ENCODE assay signal across 8 mouse cellular contexts in the genomic region with DNA sequence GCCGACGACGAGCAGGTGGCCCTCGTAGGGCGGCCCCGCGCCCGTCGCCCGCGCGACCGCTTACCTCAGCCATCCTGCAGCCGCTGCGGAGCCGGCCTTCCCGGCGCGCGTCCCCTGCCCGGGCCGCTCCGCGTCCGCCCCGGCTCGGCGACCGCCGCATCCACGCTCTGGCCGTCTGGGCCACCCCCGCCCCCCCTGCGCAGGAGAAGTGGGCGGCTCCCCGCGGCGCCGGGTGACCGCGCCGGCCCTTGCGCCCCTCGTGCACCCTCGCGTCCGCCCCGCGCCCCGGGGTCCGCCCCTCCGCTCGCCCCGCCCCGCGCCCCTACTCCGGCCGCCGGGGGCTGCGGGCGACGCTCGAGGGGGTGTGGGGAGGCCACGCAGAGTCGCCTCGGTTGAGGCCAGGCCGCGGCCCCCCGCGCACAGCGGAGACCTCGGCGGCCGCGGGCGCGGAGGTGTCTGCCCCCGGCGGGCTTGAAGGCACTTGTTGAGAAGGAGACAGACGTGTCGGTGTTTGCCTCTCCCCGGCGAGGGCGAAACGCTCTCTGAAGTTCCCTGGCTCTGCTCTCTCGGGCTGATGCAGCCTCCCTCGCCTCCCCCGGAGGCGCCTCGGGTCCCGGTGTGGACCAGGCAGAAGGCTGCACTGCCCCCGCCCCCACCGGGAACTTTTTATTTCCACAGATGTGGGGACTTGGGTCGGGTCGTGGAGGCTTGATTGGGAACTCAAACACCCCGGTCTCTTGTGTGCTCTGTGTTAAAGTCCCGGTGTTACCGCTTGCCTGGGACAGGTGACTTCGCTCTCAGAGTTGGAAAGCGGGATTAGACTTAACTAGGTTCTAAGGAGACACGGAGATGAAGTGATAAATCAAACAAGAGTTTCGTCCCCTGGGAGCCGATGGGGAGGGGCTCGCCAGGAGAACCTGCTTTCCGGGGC. TPM values are rescaled to one million over a fixed set of nuclear protein-coding genes. Genes with fewer than 3 reads are reported as not detected.
DNase-seq lines count a peak whose midpoint lies in the region; ATAC-seq and TF ChIP-seq lines count a peak whose summit lies in the region.

Gene Bnc1, minus strand, starts transcription at position 162 of the 931 bp plus-strand sequence.

- peak within 1 kb of the TSS; percentile 57 for H3K9ac ChIP-seq in heart, embryonic 14.5 days (ENCODE audit: low read length)
- peak within 1 kb of the TSS; percentile 5; the same call in 1 of the 2 replicates for H3K9ac ChIP-seq in limb, embryonic 15.5 days

- peaks cover 86% of the 10 kb centered on the region for H3K27me3 ChIP-seq in heart, embryonic 14.5 days (ENCODE audit: control insufficient read depth, insufficient read depth, low read length)
- peaks cover 61% of the 10 kb centered on the region for H3K27me3 ChIP-seq in limb, embryonic 15.5 days
- H3K27me3 ChIP-seq in splenic B cell, adult 2 months (ENCODE audit: control insufficient read depth, insufficient read depth, low read length, poor library complexity, severe bottlenecking): peaks cover 3% of the 10 kb centered on the region; the same call in 1 of the 2 replicates

- TF ChIP-seq CTCF in layer of hippocampus, adult 2 months (conservative IDR thresholded peaks at IDR 0.05): no peak

- peak within 1 kb of the TSS; percentile 15 for H3K4me3 ChIP-seq in layer of hippocampus, adult 2 months
- peak within 1 kb of the TSS; percentile 39 to 61 for H3K4me3 ChIP-seq in heart, embryonic 14.5 days (ENCODE audit: control insufficient read depth in 1 of 2, insufficient read depth in 1 of 2, low read depth in 1 of 2, low read length in 2 of 2)
- peak within 1 kb of the TSS; percentile 55 for H3K4me3 ChIP-seq in limb, embryonic 15.5 days

- H3K9me3 ChIP-seq in heart, embryonic 14.5 days (ENCODE audit: control insufficient read depth, low read length): no peaks in the 10 kb centered on the region
- no peaks in the 10 kb centered on the region for H3K9me3 ChIP-seq in limb, embryonic 15.5 days

- DNase-seq in layer of hippocampus, adult 2 months (ENCODE audit: low spot score in 2 of 2): no peak
- no peak for DNase-seq in layer of hippocampus, adult 8-10 months (ENCODE audit: low spot score in 2 of 2)
- DNase-seq in adrenal gland, adult 2 months: peak; percentile 29
- peak; percentile 16 for DNase-seq in splenic B cell, adult 2 months (ENCODE audit: low read depth, low spot score)
- no peak for DNase-seq in left cerebral cortex, adult 9 months (ENCODE audit: low spot score in 2 of 2)

- no peak within 1 kb of the TSS for H3K27ac ChIP-seq in layer of hippocampus, adult 2 months
- H3K27ac ChIP-seq in heart, embryonic 14.5 days (replicated peaks in 1 of 2; ENCODE audit: control insufficient read depth in 1 of 2, insufficient read depth in 1 of 2, low read depth in 2 of 2, low read length in 2 of 2): no peak within 1 kb of the TSS
- H3K27ac ChIP-seq in limb, embryonic 15.5 days: 0 out of 2 replicates have a peak within 1 kb of the TSS, but pooled peaks have one; percentile 27

- peak within 1 kb of the TSS; percentile 93 for H3K4me2 ChIP-seq in heart, embryonic 14.5 days (ENCODE audit: low read length)
- peak within 1 kb of the TSS; percentile 97 for H3K4me2 ChIP-seq in limb, embryonic 15.5 days

- peak; percentile 47; the same call in 1 of the 2 replicates for ATAC-seq in heart, embryonic 14.5 days (ENCODE audit: insufficient number of reproducible peaks, insufficient read depth, low FRiP score, low read depth)
- peak; percentile 36; the same call in 1 of the 2 replicates for ATAC-seq in limb, embryonic 15.5 days (ENCODE audit: insufficient number of reproducible peaks, low FRiP score, low TSS enrichment, low read depth)
- ATAC-seq in megakaryocyte-erythroid progenitor cell, adult 5-6 weeks (replicated peaks; ENCODE audit: low FRiP score, low TSS enrichment, poor library complexity, severe bottlenecking): no peak

- WGBS in heart, embryonic 14.5 days: 2% methylated on average over 91 of the region's 105 CpGs
- whole genome bisulfite sequencing in limb, embryonic 15.5 days: 1% methylated on average over 87 of the region's 105 CpGs

- H3K4me1 ChIP-seq in heart, embryonic 14.5 days (ENCODE audit: control insufficient read depth in 2 of 2, insufficient read depth in 2 of 2, low read length in 2 of 2): peaks cover 0 to 9% of the 10 kb centered on the region in 2 experiments; a peak in 3 of 4 replicates
- peaks cover 24% of the 10 kb centered on the region for H3K4me1 ChIP-seq in limb, embryonic 15.5 days

- no peaks in the 10 kb centered on the region for H3K36me3 ChIP-seq in heart, embryonic 14.5 days (ENCODE audit: control insufficient read depth, insufficient read depth, low read length)
- no peaks in the 10 kb centered on the region for H3K36me3 ChIP-seq in limb, embryonic 15.5 days
- H3K36me3 ChIP-seq in splenic B cell, adult 2 months (ENCODE audit: control insufficient read depth, insufficient read depth, low read length, poor library complexity, severe bottlenecking): no peaks in the 10 kb centered on the region

RNA-seq across cellular contexts. Expression of gene Bnc1, which starts in this region (rescaled TPM):
- total RNA-seq in layer of hippocampus, adult 2 months (2021): under 1 TPM in 1 of 2 experiments, not detected in 1; 0.07 TPM
- under 1 TPM in 2 of 4 experiments, not detected in 2; 0.10 to 0.11 TPM for total RNA-seq in layer of hippocampus, adult 8-10 months (2022)
- total RNA-seq in adrenal gland, adult 2 months (2021): 1 to 10 TPM in 1 of 2 experiments, under 1 TPM in 1; 0.84 to 1.2 TPM
- 0.03 and 0.10 TPM in 2 replicates for polyA plus RNA-seq in adrenal gland, adult 2 months (2012; rRNA removed)
- polyA plus RNA-seq in heart, embryonic 14.5 days (2014; fragmentation: Nextera tagmentation; extraction: Ambion mirVana): 4.8 and 6.3 TPM in 2 replicates
- polyA plus RNA-seq in limb, embryonic 15.5 days (2015; fragmentation: Nextera tagmentation; extraction: Ambion mirVana): 0.76 and 1.1 TPM in 2 replicates
- not detected in 2 replicates for total RNA-seq in megakaryocyte-erythroid progenitor cell, adult 5-6 weeks (2014; fragmentation: Nextera tagmentation)
- total RNA-seq in megakaryocyte-erythroid progenitor cell, adult 5-6 weeks (2017): not detected in 2 replicates

Comparison
In these comparisons a context has a peak if more than half of its experiments do, and no peak if none do; other contexts are left out.
1. DNase-seq: peak in adrenal gland, adult 2 months (single experiment) and splenic B cell, adult 2 months (single experiment); none in layer of hippocampus, adult 2 months (0 of 2), layer of hippocampus, adult 8-10 months (0 of 2) and left cerebral cortex, adult 9 months (0 of 2).
2. Peak in every context shown above with its lines, with median percentiles within 50 percentile points of each other: H3K4me3 ChIP-seq.